Mouse (Mus musculus) ovary, adult 2 months (tissue): ENCODE measurements around the gene Skida1. TPM values are rescaled to one million over a fixed set of nuclear protein-coding genes. Genes with fewer than 3 reads are reported as not detected.

Experiments
- polyA plus RNA-seq: library from polyadenylated mRNA; depleted of rRNA; stranded (reverse); fragments of >200 nt; gene quantifications from 2 replicates; pipeline ENCODE4 v1.2.3, GENCODE M21; 2012; rRNA removed

Gene Skida1
- polyA plus RNA-seq, result 3.4 and 4.3 TPM in 2 replicates

DNA sequence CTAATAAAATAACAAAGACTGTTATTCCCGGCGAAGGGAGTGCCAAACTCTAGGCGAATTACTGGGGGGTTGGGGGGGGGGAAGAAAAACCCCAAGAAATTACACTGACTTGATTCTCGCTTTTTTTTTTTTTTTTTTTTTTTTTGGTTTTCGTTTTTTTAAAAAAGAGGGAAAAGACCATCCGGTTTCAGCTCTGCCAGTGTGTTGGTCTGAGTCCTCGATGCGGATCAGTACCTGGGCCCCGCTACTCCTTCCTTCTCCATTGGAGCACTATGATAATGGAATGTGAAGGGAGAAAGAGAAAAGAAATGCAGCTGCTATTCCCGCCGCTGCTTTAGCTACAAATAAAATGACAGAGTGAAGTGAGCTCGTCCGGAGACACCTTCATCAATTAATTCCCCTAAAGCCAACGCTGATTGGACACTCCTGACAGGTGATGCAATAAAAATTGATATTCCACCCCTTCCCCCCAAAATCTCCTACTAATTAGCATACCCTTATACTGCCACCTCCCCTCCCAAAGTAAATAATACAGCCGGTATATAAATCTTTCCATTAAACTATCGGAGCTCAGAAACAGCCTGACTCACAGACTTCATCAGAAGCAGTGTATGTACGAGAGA lies at the start of gene Skida1:
Gene Skida1, minus strand, starts transcription at position 599 of the 623 bp plus-strand sequence.

DNA sequence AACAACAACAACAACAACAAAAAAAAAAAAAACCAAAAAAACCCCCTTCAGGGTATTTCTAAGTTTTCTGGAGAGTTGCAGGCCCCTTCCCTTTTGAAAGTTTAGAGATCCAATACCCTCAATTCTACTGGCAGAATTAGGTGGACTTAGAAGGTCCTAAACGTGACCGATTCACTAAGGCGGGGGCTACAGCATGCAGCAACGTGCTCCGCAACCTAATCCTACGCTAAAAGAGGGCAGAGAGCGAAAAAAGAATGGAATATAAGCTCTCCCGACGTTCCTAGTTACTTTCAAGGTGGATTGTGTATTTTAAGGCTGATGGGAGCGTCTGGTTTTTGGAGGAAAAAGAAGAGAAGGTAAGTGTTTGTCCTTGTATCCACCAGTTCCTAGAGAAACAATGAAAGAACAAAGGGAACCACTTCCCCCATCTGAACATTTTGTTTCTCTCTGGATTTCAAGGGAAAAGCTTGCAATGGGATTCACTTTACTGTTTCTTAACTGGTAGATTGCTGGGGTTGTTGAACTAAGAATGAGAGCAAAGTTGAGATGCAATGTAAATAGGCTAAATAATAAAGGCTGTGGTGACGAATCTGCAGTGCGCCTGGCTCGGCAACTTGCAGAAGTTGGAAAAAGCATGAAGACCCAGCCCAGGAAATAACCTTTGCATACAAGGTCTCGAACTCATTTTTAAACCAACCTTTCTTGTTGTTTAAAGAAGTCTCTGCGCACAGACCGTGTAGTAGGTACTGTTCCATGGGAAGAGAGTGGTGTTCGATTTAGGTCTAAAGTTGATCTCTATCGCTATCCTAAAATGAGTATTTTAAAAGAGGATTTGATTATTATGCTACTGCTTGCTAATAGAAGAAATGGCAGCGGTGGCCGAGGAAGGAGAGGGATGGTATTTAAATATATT lies 6.4 kb upstream of the Skida1 start, which contains the start of gene Mllt10:
Gene Mllt10, plus strand, starts transcription at position 222 of the 913 bp plus-strand sequence.

DNA sequence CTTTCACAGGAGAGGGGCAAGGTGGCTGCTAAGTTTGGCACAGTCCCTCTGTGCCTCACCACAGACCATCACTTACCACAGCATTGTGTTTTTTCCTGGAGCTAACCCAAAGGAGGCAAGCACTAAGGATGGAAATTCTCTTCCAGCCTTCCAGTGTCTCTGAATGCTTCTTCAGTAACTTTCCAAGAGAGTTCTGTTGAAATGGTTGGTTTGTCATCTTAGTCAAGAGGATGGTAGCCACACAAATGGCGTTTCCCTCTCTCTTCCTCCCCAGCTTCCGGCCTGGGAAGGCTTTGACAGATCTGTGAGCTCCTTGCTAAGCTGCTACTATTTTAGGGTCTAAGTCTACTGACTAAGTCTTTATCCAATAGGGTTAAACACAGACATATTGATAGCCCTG lies 11.4 kb downstream of the Skida1 start, which contains the start of gene A930004D18Rik:
Gene A930004D18Rik, minus strand, starts transcription at position 247 of the 400 bp plus-strand sequence.

DNA sequence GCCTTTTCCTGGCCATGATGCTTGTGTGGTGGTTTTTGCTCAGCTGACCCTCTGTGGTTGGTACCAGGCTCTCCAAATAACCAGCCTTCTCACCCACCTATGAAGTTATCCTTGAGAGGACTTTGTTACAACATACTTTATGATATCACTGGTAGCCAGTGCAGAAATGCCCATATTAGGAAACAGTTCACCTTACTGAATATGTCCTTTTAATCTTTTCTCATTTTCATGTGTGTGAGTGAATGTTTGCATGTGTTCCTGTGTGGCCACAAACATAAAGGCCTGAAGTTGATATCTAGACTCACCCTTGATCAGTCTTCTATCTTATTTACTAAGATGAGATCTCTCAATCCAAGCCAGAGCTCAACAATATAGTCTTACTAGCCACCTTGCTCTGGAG lies 52.0 kb downstream of the Skida1 start, which contains the start of gene H2al2a:
Gene H2al2a, minus strand, starts transcription at position 101 of the 400 bp plus-strand sequence.

Other genes with a start within 250 kb of the Skida1 start
- gene H2al2a, start 52.1 kb downstream of the Skida1 start, polyA plus RNA-seq, result not detected in 2 replicates
- gene A930004D18Rik, start 11.3 kb downstream of the Skida1 start, polyA plus RNA-seq, result 3.8 and 4.6 TPM in 2 replicates
- 25.4 and 37.3 TPM in 2 replicates for gene Mllt10, start 6.2 kb upstream of the Skida1 start, polyA plus RNA-seq